Mouse (Mus musculus): ENCODE data around the gene Emilin1. TPM values are rescaled to one million over a fixed set of nuclear protein-coding genes. Genes with fewer than 3 reads are reported as not detected.

Emilin1 gene
- polyA plus RNA-seq, 1 experiment from 2014 or later: 23.6 TPM

- Histone ChIP-seq H3K27me3 (peaks cover 20% of the 10 kb centered on the region; the same call in 1 of the 2 replicates), H3K27ac (no peak overlapping the region), H3K36me3 (no peaks in the 10 kb centered on the region), H3K9me3 (no peaks in the 10 kb centered on the region), H3K4me3 (no peak overlapping the region), H3K4me2 (no peak overlapping the region), H3K4me1 (replicated peaks) (peaks cover 27% of the 10 kb centered on the region), H3K9ac (peak overlapping the region; percentile 20; the same call in 1 of the 2 replicates)
- no peak for ATAC-seq (ENCODE audit: low FRiP score)
- WGBS: 69% methylated on average over 11 of the region's 11 CpGs
Observed at GRCm38 (mm10) chr5:30919831-30920614, 6.8 kb downstream of the Emilin1 start.

DNA sequence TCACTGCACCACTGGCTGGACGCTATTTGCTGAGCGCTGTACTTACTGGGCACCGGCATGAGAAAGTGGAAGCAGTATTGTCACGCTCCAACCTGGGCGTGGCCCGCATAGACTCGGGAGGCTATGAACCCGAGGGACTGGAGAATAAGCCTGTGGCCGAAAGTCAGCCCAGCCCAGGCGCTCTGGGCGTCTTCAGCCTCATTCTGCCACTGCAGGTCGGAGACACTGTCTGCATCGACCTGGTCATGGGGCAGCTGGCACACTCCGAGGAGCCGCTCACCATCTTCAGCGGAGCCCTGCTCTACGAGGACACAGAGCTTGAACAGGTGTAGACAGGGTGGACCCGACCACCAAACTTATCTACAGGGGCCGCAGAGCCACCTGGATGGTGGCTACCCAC, 7.4 kb downstream of the Emilin1 start:
- Histone ChIP-seq H3K27me3 (peaks cover 20% of the 10 kb centered on the region; the same call in 1 of the 2 replicates), H3K9me3 (no peaks in the 10 kb centered on the region), H3K4me2 (peak overlapping the region; percentile 87), H3K9ac (0 out of 2 replicates have a peak overlapping the region, but pooled peaks have one; percentile 20), H3K36me3 (no peaks in the 10 kb centered on the region), H3K4me3 (no peak overlapping the region), H3K4me1 (replicated peaks) (peaks cover 21% of the 10 kb centered on the region), H3K27ac (no peak overlapping the region)
- WGBS: 65% methylated on average over 19 of the region's 19 CpGs
- peak; percentile 3 for ATAC-seq (ENCODE audit: low FRiP score)

- Histone ChIP-seq H3K27me3 (peaks cover 20% of the 10 kb centered on the region; the same call in 1 of the 2 replicates), H3K27ac (peak within 1 kb of the TSS; percentile 70), H3K4me3 (peak within 1 kb of the TSS; percentile 52), H3K9me3 (no peaks in the 10 kb centered on the region), H3K4me2 (peak within 1 kb of the TSS; percentile 87), H3K9ac (peak within 1 kb of the TSS; percentile 77), H3K36me3 (no peaks in the 10 kb centered on the region), H3K4me1 (replicated peaks) (peaks cover 20% of the 10 kb centered on the region)
- ATAC-seq (ENCODE audit: low FRiP score): peak; percentile 80
- under 1% methylated on average over 39 of the region's 40 CpGs for WGBS
Observed at GRCm38 (mm10) chr5:30921256-30922033, 8.2 kb downstream of the Emilin1 start, which contains the start of gene Khk. TSS of gene Khk (plus strand) at chr5:30921431.

DNA sequence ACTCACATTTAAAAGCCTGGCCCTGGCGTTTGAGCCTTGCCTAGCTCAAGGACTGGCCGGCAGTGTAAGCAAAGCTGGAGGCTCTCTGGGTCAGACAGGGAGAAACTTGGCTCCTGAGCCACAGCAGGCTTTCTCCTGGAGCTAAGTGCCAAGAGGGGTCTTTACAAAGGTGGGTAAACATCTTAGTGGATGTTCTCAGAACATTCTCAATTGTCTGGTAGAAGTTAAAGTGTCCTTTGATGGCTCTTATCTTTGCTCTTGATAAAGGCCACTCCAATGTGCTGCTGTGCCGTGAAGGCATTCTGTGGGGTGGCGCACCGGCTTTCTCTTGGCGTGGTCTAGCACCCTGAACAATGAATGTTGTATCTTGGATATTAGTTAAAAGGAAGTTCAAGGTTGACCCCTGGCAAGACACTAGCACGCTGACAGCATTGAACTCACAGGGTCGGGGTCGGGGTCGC, 9.4 kb downstream of the Emilin1 start:
- no peak overlapping the region for H3K27ac ChIP-seq
- no peaks in the 10 kb centered on the region for H3K36me3 ChIP-seq
- ATAC-seq (ENCODE audit: low FRiP score): no peak
- peak overlapping the region; percentile 52 for H3K4me3 ChIP-seq
- peaks cover 20% of the 10 kb centered on the region for H3K4me1 ChIP-seq (replicated peaks)
- peak overlapping the region; percentile 87 for H3K4me2 ChIP-seq
- H3K27me3 ChIP-seq: peaks cover 20% of the 10 kb centered on the region; the same call in 1 of the 2 replicates
- H3K9ac ChIP-seq: peak overlapping the region; percentile 77; the same call in 1 of the 2 replicates
- WGBS: 76% methylated on average over 10 of the region's 10 CpGs
- H3K9me3 ChIP-seq: no peaks in the 10 kb centered on the region

- Histone ChIP-seq H3K4me3 (no peak overlapping the region), H3K9me3 (no peaks in the 10 kb centered on the region), H3K4me2 (0 out of 2 replicates have a peak overlapping the region, but pooled peaks have one; percentile 87), H3K27me3 (peaks cover 20% of the 10 kb centered on the region; the same call in 1 of the 2 replicates), H3K4me1 (replicated peaks) (peaks cover 20% of the 10 kb centered on the region), H3K36me3 (no peaks in the 10 kb centered on the region), H3K9ac (no peak overlapping the region), H3K27ac (no peak overlapping the region)
- no peak for ATAC-seq (ENCODE audit: low FRiP score)
- 87% methylated on average over 6 of the region's 6 CpGs for WGBS
Observed at GRCm38 (mm10) chr5:30923119-30923518, 9.9 kb downstream of the Emilin1 start.

DNA sequence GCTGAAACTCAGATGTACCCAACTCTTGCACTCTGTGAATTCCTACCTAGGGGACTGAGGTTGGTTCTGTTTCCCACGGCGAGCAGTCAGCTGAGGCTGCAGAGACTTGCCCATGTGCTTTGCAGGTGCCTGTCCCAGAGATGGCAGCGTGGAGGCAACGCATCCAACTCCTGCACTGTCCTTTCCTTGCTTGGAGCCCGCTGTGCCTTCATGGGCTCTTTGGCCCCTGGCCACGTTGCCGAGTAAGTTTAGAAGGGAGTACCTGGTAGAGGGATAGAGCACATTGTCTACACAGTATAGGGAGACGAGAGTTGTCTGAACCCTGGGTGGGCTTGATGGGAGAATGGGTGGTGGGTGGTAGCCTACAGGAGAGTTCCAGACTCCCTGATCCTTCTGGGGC, 11.4 kb downstream of the Emilin1 start:
- no peak overlapping the region for H3K4me3 ChIP-seq
- H3K9ac ChIP-seq: peak overlapping the region; percentile 5; the same call in 1 of the 2 replicates
- no peak overlapping the region for H3K27ac ChIP-seq
- H3K27me3 ChIP-seq: peaks cover 20% of the 10 kb centered on the region; the same call in 1 of the 2 replicates
- H3K4me2 ChIP-seq: no peak overlapping the region
- no peaks in the 10 kb centered on the region for H3K9me3 ChIP-seq
- H3K36me3 ChIP-seq: no peaks in the 10 kb centered on the region
- H3K4me1 ChIP-seq (replicated peaks): peaks cover 20% of the 10 kb centered on the region
- no peak for ATAC-seq (ENCODE audit: low FRiP score)
- 88% methylated on average over 8 of the region's 8 CpGs for WGBS

- WGBS: 91% methylated on average over 5 of the region's 5 CpGs
- ATAC-seq (ENCODE audit: low FRiP score): no peak
Observed at GRCm38 (mm10) chr5:30925217-30925616, 12.0 kb downstream of the Emilin1 start.

GRCm38 (mm10) chr5:30926073-30926472, 12.9 kb downstream of the Emilin1 start:
- no peaks in the 10 kb centered on the region for H3K36me3 ChIP-seq
- no peak overlapping the region for H3K27ac ChIP-seq
- ATAC-seq (ENCODE audit: low FRiP score): no peak
- no peak overlapping the region for H3K4me3 ChIP-seq
- no peak overlapping the region for H3K4me2 ChIP-seq
- 83% methylated on average over 2 of the region's 2 CpGs for WGBS
- H3K9ac ChIP-seq: no peak overlapping the region
- H3K4me1 ChIP-seq (replicated peaks): peaks cover 16% of the 10 kb centered on the region
- no peaks in the 10 kb centered on the region for H3K9me3 ChIP-seq
- peaks cover 20% of the 10 kb centered on the region; the same call in 1 of the 2 replicates for H3K27me3 ChIP-seq

More at GRCm38 (mm10) chr5:30925217-30925616, 12.0 kb downstream of the Emilin1 start:
- no peaks in the 10 kb centered on the region for H3K36me3 ChIP-seq
- peaks cover 20% of the 10 kb centered on the region; the same call in 1 of the 2 replicates for H3K27me3 ChIP-seq
- no peak overlapping the region for H3K4me3 ChIP-seq
- H3K4me2 ChIP-seq: no peak overlapping the region
- H3K9me3 ChIP-seq: no peaks in the 10 kb centered on the region
- no peak overlapping the region for H3K27ac ChIP-seq
- peaks cover 20% of the 10 kb centered on the region for H3K4me1 ChIP-seq (replicated peaks)
- H3K9ac ChIP-seq: no peak overlapping the region

- peak; percentile 77; the same call in 1 of the 2 replicates for ATAC-seq (ENCODE audit: low FRiP score)
- no peaks in the 10 kb centered on the region for H3K36me3 ChIP-seq
- H3K4me1 ChIP-seq (replicated peaks): peaks cover under 1% of the 10 kb centered on the region; the same call in 1 of the 2 replicates
- H3K9ac ChIP-seq: no peak overlapping the region
- WGBS: 45% methylated on average over 7 of the region's 7 CpGs
- peaks cover 14% of the 10 kb centered on the region; the same call in 1 of the 2 replicates for H3K27me3 ChIP-seq
- no peaks in the 10 kb centered on the region for H3K9me3 ChIP-seq
- H3K27ac ChIP-seq: no peak overlapping the region
- H3K4me2 ChIP-seq: peak overlapping the region; percentile 44
- no peak overlapping the region for H3K4me3 ChIP-seq
Observed at GRCm38 (mm10) chr5:30927945-30928529, 14.8 kb downstream of the Emilin1 start.

GRCm38 (mm10) chr5:30930121-30930520, 16.9 kb downstream of the Emilin1 start:
- no peak for ATAC-seq (ENCODE audit: low FRiP score)
- H3K4me2 ChIP-seq: no peak overlapping the region
- no peak overlapping the region for H3K4me3 ChIP-seq
- 42% methylated on average over 4 of the region's 4 CpGs for WGBS
- no peaks in the 10 kb centered on the region for H3K9me3 ChIP-seq
- no peak overlapping the region for H3K27ac ChIP-seq
- peaks cover 8% of the 10 kb centered on the region; the same call in 1 of the 2 replicates for H3K36me3 ChIP-seq
- no peaks in the 10 kb centered on the region for H3K27me3 ChIP-seq
- H3K4me1 ChIP-seq (replicated peaks): no peaks in the 10 kb centered on the region
- no peak overlapping the region for H3K9ac ChIP-seq

DNA sequence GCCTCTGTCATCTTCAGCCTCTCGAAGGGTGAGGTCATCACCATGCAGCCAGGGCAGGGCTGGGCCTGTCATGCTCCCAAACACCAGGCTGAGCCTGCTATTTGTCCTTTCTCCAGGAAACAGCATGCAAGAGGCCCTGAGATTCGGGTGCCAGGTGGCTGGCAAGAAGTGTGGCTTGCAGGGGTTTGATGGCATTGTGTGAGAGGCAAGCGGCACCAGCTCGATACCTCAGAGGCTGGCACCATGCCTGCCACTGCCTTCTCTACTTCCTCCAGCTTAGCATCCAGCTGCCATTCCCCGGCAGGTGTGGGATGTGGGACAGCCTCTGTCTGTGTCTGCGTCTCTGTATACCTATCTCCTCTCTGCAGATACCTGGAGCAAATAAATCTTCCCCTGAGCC, 17.6 kb downstream of the Emilin1 start:
- no peak for ATAC-seq (ENCODE audit: low FRiP score)

More for the DNA sequence above, 17.6 kb downstream of the Emilin1 start:
- H3K4me3 ChIP-seq: no peak overlapping the region
- no peaks in the 10 kb centered on the region for H3K4me1 ChIP-seq (replicated peaks)
- no peaks in the 10 kb centered on the region for H3K9me3 ChIP-seq
- H3K27ac ChIP-seq: no peak overlapping the region
- H3K4me2 ChIP-seq: no peak overlapping the region
- no peaks in the 10 kb centered on the region for H3K27me3 ChIP-seq
- H3K36me3 ChIP-seq: peaks cover 8% of the 10 kb centered on the region; the same call in 1 of the 2 replicates
- no peak overlapping the region for H3K9ac ChIP-seq
- 88% methylated on average over 6 of the region's 6 CpGs for WGBS

Data from hindbrain, embryonic 13.5 days (tissue).